Mouse (Mus musculus): ENCODE data around the gene Rhobtb3. TPM values are rescaled to one million over a fixed set of nuclear protein-coding genes. Genes with fewer than 3 reads are reported as not detected.

Gene Rhobtb3
- polyA plus RNA-seq, 1 experiment, result 11.0 TPM

DNA sequence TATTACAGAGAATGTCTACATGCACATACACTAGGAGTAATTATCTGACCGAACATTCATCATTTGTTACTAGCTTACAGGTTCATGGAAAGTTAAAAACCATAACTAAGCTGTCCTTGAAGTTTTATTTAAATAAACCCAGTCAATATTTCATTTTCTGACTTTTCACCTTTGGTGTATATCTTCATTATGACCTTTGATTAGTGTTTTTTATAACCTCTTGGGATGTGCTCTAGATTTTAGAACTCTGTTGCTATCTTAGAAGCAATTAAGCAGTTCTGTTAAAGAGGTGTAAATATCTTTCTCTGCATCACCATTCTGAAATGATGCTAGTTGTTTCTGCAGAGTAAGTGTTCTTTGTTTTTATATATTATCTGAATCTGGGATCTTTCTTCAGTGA is 23.1 kb upstream of the Rhobtb3 start, which contains the start of gene Spata9:
Spata9 (plus strand) TSS at position 301 of the 400 bp plus-strand sequence.
- TF ChIP-seq POLR2A (IDR thresholded peaks at IDR 0.05; ENCODE audit: borderline replicate concordance, control insufficient read depth, low read depth, low read length) (no peak), CTCF (IDR thresholded peaks at IDR 0.05; ENCODE audit: control insufficient read depth, insufficient read depth, low read length) (no peak)
- Histone ChIP-seq H3K27ac (ENCODE audit: control insufficient read depth, insufficient read depth, low read depth, low read length, poor library complexity) (no peak within 1 kb of the TSS), H3K4me3 (replicated peaks; ENCODE audit: control insufficient read depth, low read depth, low read length) (no peak within 1 kb of the TSS), H3K4me1 (ENCODE audit: control insufficient read depth, insufficient read depth, low read length) (no peaks in the 10 kb centered on the region)
- 77% methylated on average over 1 of the region's 1 CpGs for WGBS

DNA sequence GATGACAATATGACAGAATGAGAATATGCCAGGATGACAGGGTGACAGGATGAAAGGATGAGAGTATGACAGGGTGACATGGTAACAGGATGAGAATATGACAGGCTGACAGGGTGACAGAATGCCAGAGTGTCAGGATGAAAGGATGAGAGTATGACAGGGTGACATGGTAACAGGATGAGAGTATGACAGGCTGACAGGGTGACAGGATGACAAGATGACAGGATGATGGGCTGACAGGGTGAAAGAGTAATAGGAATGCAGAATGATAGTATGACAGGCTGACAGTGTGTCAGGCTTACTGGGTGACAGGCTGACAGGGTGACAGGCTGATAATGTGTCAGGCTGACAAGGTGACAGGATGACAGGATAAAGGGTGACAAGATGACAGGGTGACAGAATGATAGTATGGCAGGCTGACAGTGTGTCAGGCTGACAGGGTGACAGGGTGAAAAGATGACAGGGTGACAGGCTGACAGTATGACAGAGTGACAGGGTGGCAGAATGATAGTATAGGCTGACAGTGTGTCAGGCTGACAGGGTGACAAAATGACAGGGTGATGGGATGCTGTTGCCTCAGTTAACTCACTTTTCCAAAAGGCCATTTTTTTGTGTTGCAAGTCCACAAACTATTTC is 11.8 kb upstream of the Rhobtb3 start:
- H3K4me1 ChIP-seq (ENCODE audit: control insufficient read depth, insufficient read depth, low read length), result no peaks in the 10 kb centered on the region
- H3K4me3 ChIP-seq (replicated peaks; ENCODE audit: control insufficient read depth, low read depth, low read length), result no peak overlapping the region
- TF ChIP-seq CTCF (IDR thresholded peaks at IDR 0.05; ENCODE audit: control insufficient read depth, insufficient read depth, low read length), result no peak
- TF ChIP-seq POLR2A (IDR thresholded peaks at IDR 0.05; ENCODE audit: borderline replicate concordance, control insufficient read depth, low read depth, low read length), result no peak
- H3K27ac ChIP-seq (ENCODE audit: control insufficient read depth, insufficient read depth, low read depth, low read length, poor library complexity), result no peak overlapping the region

DNA sequence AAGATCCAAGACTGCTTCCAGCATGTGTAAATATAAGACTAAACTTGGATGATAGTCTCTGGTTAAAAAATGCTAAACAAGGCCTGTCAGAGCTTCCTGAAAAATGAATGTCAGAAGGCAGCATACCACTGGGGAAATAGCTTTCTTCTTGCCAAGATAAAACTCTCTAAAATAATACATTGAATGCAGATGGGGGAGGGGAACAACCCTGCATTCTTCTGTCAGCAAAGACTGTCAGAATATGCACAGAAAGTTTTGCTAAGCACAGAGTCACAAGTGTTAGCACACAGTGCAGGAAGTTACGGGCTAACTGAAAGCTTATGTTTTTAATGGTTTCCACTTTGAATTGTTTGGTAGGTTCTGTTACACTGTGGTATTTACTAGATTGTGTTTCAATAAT is 6.6 kb upstream of the Rhobtb3 start:
- 52% methylated on average over 1 of the region's 1 CpGs for WGBS
- Histone ChIP-seq H3K27ac (ENCODE audit: control insufficient read depth, insufficient read depth, low read depth, low read length, poor library complexity) (no peak overlapping the region), H3K4me3 (replicated peaks; ENCODE audit: control insufficient read depth, low read depth, low read length) (no peak overlapping the region), H3K4me1 (ENCODE audit: control insufficient read depth, insufficient read depth, low read length) (no peaks in the 10 kb centered on the region)
- no peak for TF ChIP-seq CTCF (IDR thresholded peaks at IDR 0.05; ENCODE audit: control insufficient read depth, insufficient read depth, low read length)
- no peak for TF ChIP-seq POLR2A (IDR thresholded peaks at IDR 0.05; ENCODE audit: borderline replicate concordance, control insufficient read depth, low read depth, low read length)

DNA sequence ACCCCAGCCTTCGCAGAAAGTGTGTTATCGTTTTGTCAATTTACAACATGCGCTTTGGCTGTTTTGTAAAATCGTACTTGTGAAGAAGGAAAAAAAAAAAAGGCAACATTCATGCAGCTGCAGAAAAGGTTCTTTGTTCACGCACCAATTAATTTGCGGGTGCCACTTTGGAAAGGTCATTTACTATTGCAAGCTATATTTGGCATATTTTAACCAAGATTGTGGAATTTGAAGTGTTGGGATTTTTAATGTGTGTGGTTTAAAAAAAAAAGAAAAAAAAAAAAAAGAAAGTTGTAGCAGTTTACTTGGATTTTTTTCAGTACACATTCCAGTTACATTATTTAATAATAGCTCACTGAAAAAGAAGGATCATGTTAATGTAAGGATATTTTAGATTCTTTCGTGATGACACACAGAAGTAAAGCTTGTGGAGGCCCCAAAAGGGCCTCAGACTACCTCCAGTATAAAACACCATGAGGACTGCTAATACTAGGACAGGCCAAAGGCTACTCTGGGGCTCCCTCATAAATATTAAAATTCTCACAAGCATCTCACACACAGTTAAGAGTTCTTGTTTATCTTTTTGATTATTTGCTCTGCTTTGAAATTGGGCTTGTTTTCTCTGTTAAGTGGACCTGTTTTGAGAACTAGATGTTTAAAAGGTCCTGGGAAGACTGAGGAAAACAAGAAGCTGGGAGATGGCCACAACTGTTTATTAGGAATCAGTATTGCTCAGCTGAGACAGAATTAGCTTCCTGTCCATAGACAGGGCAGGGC is 507 bp upstream of the Rhobtb3 start:
- Histone ChIP-seq H3K27ac (ENCODE audit: control insufficient read depth, insufficient read depth, low read depth, low read length, poor library complexity) (no peak overlapping the region), H3K4me1 (ENCODE audit: control insufficient read depth, insufficient read depth, low read length) (no peaks in the 10 kb centered on the region), H3K4me3 (replicated peaks; ENCODE audit: control insufficient read depth, low read depth, low read length) (no peak overlapping the region)
- TF ChIP-seq CTCF (IDR thresholded peaks at IDR 0.05; ENCODE audit: control insufficient read depth, insufficient read depth, low read length) (no peak), POLR2A (IDR thresholded peaks at IDR 0.05; ENCODE audit: borderline replicate concordance, control insufficient read depth, low read depth, low read length) (no peak)
- WGBS, result 10% methylated on average over 7 of the region's 7 CpGs

DNA sequence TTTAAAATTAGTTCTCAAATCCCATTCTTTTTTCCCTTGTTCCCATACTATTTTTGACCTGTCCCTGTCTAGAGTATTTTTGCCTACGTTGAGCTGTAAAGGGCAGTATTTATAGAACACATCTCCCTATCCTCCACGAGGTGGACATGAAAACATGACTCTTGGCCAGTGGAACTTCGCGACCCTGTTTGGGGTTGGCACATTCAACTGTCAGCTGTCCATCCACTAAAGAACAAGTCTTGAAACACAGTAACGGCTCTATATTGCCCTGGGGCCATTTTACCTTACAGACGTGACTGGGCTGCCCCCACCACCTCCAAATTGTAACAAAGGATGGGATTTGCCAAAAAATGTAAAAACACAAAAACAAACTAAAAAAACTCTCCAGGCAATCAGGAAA is 994 bp downstream of the Rhobtb3 start:
- 3% methylated on average over 6 of the region's 6 CpGs for WGBS
- no peaks in the 10 kb centered on the region for H3K4me1 ChIP-seq (ENCODE audit: control insufficient read depth, insufficient read depth, low read length)
- no peak overlapping the region for H3K4me3 ChIP-seq (replicated peaks; ENCODE audit: control insufficient read depth, low read depth, low read length)
- H3K27ac ChIP-seq (ENCODE audit: control insufficient read depth, insufficient read depth, low read depth, low read length, poor library complexity), result no peak overlapping the region
- TF ChIP-seq CTCF (IDR thresholded peaks at IDR 0.05; ENCODE audit: control insufficient read depth, insufficient read depth, low read length) (no peak), POLR2A (IDR thresholded peaks at IDR 0.05; ENCODE audit: borderline replicate concordance, control insufficient read depth, low read depth, low read length) (no peak)

DNA sequence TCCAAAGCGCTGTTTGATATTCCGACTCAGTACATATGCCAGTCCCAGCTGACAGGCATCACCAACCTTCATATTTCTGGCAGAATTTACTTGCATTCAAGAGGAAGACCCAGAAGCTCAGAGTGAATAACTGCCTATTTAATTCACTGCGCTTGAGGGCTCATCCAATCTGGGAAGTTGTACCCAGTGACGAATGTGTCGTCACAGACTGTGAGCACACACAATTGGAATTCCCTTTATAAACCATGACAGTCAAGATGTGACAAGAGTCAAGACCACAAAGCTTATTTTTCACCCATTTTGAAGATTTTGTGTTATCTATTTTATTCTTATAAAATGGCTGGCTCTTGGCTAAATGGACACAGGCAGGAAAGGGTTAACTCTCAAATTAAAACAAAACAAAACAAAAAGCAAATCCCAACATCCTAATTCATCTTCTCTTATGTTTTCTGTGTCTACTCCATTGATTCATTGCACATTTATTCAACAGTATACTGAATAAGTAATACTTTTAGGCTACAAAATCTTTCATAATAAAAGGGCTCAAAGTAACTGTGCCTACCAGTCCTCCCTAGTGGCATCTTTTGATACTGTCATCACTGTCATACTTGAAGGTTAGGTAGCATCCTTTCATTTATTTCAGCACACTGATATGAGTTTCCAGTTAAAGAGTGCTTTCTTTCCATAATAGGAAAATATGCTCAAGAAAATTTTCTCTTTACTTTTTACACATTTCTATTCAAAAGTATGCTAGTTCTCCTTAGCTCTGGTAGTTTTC is 2.0 kb downstream of the Rhobtb3 start:
- H3K4me1 ChIP-seq (ENCODE audit: control insufficient read depth, insufficient read depth, low read length), result no peaks in the 10 kb centered on the region
- H3K27ac ChIP-seq (ENCODE audit: control insufficient read depth, insufficient read depth, low read depth, low read length, poor library complexity), result no peak overlapping the region
- no peak for TF ChIP-seq POLR2A (IDR thresholded peaks at IDR 0.05; ENCODE audit: borderline replicate concordance, control insufficient read depth, low read depth, low read length)
- no peak for TF ChIP-seq CTCF (IDR thresholded peaks at IDR 0.05; ENCODE audit: control insufficient read depth, insufficient read depth, low read length)
- H3K4me3 ChIP-seq (replicated peaks; ENCODE audit: control insufficient read depth, low read depth, low read length), result no peak overlapping the region
- 92% methylated on average over 5 of the region's 5 CpGs for WGBS

DNA sequence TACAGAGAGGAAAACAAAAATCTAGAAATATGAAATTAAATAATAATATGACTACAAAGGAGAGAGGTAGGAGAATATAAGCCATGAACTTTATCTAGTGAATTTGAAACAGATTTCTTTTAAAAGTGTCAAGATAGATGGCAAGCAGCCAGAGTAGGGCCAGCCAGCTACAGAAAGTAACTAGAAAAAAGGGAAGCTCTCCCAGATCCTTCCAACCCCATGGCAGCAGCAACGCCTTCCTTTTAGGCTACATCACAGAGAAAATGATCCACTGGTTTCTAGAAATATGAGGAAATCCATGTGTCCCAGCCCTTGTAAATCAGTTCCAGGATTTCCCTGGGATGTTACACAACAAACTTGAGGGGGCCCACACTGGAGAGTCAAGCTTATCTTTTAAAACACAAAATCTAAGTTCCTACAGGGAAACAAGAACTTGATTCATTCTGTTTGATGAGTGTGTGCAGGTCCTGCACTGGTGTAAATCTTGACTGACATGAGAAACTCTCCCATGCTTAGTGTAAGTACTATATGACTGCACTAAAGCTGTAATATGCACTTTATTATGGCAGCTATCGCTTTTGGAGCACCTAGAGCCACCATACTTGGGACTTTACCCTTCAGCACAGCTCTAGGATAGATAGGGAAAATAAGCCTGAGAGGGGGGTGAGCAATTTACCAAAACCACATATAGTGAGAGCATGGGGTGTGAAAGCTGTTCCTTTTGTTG is 2.8 kb downstream of the Rhobtb3 start:
- WGBS, result 51% methylated on average over 2 of the region's 2 CpGs
- no peak for TF ChIP-seq CTCF (IDR thresholded peaks at IDR 0.05; ENCODE audit: control insufficient read depth, insufficient read depth, low read length)
- TF ChIP-seq POLR2A (IDR thresholded peaks at IDR 0.05; ENCODE audit: borderline replicate concordance, control insufficient read depth, low read depth, low read length), result no peak
- Histone ChIP-seq H3K4me3 (replicated peaks; ENCODE audit: control insufficient read depth, low read depth, low read length) (no peak overlapping the region), H3K4me1 (ENCODE audit: control insufficient read depth, insufficient read depth, low read length) (no peaks in the 10 kb centered on the region), H3K27ac (ENCODE audit: control insufficient read depth, insufficient read depth, low read depth, low read length, poor library complexity) (no peak overlapping the region)
